Mouse (Mus musculus) frontal cortex, adult 2 months (tissue): ENCODE results near the gene Mtm1. TPM values are rescaled to one million over a fixed set of nuclear protein-coding genes. Genes with fewer than 3 reads are reported as not detected.

Experiments used
- DNase-seq, 2 experiments: peaks; one replicate each; pipeline ENCODE4 v3.0.0; 2022; ENCODE audit warnings: low spot score in 1 of 2; ENCODE audit errors: extremely low spot score in 1 of 2
- polyA plus RNA-seq: library from polyadenylated mRNA; depleted of rRNA; stranded (reverse); fragments of >200 nt; gene quantifications from 2 replicates; pipeline ENCODE4 v1.2.3, GENCODE M21; 2012; rRNA removed

Mtm1 gene
- polyA plus RNA-seq = 6.0 and 7.1 TPM in 2 replicates

DNA sequence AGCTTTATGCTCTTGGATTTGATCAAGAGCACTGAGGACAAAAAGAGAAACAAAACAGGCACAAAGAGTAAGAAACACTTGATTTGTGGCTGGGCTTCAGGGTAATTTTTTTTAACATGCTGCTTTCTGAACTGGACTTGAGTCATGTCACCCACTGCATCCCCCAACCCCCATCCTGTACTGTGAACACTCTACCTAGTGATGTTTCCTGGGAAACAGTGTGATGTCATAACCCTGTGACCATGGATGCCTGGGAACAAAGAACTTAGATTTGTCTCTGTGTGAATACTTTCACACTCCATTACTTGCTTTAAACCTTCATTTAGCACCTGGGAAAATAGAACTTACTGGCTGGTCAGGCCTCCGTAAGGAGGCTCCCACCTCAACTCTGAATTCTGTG lies at the start of gene Mtm1:
Gene Mtm1 (plus strand): TSS at position 301 of the 400 bp plus-strand sequence.
- DNase-seq = no peak

DNA sequence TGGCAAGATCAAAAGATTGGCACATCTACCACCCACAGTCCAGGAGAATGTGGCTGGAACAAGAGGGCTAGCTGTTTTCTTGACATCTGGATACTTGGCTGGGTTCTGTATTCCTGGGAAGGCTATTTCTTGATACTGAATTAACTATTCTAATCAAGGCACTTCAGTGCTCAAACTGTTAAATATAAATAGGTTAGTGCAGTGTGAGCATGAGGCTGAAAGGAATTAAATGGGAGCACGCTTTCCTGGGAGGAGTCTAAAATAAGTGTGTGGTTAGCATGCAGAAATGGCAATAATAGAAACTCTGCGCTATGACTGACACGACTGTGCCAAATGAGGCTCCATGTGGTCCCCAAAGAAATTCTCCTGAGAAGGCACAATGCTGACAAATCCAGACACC lies 29.0 kb upstream of the Mtm1 start:
- peak in 1 of 2 experiments; percentile 15 for DNase-seq

DNA sequence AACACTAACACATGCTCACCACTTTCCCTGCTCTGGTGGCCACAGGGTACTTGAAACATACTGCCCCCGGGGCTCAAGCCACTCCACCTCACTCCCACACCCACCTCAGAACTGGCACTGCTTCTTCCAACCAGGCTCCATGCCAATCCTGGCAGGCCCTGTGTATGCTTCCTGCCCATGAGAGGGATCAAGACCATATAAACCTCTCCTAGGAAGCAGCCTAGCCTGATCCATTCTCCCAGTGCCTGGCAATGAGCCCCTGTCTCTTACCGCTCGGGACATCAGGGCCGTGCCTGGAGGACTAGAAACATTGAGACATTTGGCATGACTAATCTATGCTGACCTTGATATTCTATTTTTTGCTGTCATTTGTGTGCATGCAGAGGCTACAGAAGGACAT lies 26.9 kb upstream of the Mtm1 start:
- DNase-seq = no peak

DNA sequence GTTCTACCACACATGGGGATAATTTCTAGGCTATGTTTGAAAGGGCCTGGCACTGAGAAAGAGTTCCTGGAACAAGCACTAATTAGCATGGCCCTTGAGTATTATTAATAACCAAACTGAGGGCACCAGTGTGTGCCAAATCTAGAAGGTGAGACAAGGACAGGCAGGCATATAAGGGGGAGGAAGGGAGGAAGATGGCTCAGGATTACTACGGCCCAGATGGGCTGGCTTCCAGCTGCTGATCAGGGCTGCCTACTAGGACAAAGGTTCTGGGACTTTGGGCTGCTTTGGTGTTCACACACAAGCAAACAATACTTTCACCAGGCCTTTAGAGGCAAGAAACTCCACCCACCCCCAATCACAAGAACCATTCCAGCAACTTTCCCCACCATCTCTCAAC lies 24.2 kb upstream of the Mtm1 start:
- no peak for DNase-seq

DNA sequence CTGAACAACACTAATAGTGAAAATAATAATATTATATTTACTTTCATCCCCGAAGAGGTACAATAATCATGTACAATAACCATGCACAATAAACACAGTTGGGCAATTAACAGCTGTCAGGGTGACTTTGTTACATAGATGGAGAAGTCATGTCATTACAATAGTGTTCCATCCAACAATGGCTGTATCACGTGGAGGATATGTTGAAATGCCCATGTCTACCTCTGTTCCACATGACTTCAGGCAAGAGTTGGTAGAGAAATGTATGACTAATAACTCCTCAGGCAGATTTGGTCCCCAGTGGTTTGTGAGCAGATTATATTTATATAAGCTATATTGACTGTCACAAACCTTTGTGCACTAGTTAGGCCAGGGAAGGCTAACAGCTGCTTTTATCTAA lies 5.8 kb upstream of the Mtm1 start:
- DNase-seq = no peak

DNA sequence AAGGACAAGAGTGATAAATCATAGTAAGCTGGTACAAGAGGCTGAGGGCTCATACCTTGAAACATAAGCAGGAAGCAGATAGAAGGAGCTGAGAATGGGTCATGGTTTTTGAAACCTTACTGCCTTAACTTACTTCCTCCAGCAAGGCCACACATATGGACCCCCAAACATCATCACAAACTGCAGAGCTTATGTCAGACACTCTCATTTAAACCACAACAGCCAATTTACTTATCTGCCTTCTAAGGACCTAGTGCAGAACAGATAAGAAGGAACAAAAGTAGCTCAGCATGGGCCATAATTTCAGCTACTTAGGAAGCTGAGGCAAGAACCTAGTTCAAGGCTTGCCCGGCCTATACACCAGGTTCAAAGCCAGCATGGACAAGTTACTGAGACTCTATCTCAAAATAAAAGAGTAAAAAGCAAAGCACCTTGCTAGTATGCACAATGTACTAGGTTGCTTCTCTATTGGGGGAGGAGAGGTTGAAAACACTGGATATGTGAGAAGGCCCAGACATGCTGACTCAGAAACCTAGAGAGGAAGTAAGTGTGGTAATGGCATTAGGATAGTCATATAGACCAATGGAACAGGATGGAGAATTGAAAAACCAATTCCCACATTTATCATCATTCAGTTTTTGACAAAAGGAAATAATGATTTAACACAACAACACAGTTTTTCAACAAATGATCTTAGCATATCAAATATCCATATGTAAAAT lies 4.6 kb upstream of the Mtm1 start:
- no peak for DNase-seq

DNA sequence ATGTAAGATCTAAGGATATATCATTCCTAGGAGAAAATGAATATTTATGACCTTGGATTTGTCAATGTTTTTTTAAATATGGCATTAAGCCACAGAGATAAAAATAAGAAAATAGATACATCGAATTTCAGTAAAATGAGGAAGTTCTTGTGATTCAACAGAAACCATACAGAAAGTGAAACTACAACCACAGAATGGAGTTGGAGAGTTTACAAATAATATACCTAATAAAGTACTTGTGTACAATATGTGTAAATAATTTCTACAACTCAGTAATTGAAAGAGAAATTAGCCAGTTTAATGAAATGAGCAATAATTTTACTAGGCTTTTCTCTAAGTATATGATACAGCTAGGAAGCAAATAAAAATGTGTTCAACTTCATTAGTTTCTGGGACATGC lies 4.0 kb upstream of the Mtm1 start:
- DNase-seq = no peak

DNA sequence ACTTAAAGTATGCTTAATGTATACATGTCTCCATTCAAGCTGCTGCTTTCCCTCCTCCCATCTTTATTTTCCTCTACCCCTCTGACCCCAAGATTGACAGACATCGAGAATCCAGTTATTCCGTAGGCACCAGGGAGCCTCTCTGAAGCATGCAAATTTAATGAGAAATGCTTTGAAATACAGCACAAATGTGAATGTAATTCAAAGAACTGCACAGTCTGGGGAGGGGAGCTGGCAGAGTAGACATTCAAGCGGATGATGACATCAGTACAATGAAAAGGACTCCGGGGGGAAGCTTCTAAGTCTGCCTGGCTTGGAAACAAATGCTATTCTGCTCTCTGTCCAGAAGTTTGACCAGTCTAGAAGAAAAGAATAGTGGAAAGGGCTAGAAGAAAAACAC lies 2.3 kb downstream of the Mtm1 start:
- DNase-seq = no peak

DNA sequence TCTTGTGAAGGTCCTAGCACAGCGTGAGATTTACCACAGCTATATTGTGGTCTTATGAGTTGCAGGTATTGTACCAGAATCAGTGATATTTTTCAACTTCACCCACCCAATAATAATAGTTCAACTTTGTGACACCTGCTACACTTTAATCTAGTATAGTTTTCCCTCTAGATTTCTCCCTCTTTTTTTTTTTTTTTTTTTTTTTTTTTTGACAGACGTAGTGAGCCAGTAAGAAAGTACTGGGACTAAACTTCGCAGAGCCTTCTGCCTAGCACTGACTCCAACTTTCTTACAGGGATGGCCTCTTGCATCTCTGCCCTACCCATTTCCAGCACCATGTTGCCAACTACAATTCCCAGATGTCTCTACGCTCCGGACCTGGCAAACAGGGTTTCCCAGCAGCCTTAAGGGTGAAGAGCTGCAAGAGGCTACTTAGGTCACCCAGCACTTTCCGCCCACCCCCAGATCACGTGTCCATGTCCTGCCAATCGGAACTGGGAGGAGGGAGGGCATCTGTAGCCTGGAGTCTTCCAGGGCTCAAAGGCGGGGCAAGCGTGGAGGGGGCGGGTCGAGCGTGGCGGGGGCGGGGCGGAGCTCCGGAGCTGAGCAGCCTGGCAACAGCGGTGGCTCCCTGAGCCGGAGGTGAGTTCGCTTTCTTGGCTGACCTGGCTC lies 4.0 kb downstream of the Mtm1 start:
- peak; percentile 83 to 84 for DNase-seq

DNA sequence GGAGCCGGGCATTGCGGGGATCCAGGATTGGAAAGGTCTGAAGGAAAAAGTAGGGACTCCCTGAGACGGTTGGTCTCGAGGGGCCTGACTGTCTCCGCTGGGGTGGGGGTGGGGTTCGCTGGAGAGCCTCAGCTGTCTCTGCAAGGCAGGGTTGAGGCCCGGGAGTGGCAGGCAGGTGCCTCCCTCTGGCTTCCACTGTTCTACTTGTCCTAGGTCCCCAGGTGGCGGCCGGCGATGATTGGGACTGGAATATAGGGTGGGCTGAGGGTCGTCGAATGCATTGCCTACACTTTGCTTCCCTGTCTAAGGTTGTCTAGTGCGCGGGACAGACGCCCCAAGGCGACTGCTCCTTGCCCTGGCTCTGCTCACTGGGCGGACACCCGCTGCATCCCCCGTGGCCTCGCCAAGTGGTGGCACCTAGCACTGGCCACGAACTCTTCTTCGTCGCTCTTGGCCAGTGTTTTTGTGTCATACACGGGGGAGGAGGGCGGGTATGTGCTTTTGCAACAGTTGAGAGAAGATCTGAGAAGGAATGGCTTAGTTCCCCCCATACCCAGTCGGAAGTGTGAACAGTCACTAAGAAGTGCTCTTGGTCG lies 4.6 kb downstream of the Mtm1 start:
- DNase-seq = no peak

DNA sequence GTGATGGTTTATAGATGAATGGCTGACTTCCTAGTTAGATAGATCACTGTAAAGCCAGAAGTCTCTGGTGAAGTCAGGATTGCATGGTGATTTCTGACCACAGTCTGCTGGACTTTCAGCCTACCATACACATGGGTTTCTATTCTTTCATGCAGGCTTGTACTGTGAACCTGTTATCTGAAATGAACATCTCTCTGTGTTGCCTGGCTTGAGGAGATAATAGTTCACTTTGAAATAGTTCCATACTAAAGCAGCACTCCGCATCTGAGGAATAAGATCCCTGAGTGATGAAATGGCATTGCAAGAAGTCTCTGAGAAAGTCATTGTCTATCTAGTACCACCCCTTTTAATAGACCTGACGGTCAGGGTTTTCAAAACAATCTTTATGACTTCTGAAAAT lies 6.3 kb downstream of the Mtm1 start:
- DNase-seq = no peak

DNA sequence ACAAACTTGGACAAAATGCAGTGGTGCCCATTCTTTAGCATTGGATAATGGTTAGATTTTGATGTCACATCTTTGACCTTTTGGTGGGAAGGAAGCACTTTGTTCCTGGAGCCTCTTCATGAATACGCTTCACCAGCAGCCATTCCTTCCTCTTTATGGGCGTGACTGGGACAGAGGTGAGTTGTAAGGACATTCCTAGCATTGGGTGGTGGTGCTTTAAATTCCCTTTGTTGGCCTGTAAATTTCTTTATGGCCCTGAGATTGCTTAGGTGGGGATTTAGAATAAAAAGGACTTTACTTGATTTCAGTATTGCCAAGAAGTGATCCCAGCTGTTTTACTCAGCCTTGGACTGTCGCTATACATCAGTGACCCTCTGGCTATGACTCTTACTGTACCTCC lies 8.3 kb downstream of the Mtm1 start:
- DNase-seq = no peak

DNA sequence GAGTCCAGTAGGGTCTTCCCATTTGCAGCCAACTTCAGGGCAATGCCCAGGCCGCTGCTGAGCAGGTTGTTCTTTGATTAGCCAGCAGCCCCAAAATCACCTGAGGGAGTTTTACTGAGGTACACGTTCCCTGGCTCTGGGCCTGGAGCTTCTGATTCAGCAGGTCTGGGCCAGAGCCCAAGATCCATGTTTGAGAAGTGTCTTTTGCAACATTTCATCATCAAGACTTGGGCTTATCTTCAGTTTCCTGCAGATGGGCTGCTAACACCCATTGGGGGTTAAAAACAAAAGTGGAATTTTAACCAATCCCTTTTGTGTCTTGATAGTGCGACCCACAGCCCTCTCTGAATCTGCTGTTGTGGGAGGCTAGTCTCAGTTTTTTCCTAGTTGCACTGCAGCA lies 10.3 kb downstream of the Mtm1 start:
- DNase-seq = peak in 1 of 2 experiments; percentile 13

DNA sequence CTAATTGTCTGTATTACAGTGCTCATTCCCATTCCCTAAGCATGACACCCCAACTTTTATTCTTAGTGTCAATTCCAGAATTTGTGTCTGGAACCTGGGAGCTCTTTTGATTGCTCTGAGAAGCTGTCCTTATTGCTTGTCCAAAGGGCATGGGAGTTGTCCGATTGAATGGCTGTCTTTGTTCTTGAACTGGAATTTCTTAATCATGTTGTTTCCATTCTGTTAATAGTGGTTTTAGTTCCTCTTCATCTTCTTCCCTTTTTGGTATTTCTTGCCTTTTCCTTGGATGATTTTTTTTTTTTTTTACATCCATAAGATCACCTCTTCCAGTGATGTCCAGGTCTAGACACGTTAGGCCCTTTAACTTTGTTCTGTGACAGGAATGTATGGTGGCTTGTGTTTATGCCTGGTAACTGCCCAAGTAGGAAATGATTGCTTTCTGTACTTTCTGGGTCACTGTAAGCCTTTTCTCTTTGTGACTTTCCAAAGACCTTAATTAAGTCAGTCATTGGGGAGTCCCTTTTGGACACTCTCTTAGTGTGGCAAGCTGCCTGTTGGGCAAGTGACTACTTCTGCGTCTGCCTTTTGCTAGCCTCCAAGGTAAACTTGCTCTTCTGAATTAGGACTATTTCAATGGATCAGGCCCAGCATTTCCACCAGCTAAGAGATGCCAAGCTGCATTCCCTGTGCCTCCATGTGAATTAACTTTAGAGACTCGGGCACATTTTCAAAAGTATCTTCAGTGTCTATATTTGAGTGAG lies 12.3 kb downstream of the Mtm1 start:
- no peak for DNase-seq

DNA sequence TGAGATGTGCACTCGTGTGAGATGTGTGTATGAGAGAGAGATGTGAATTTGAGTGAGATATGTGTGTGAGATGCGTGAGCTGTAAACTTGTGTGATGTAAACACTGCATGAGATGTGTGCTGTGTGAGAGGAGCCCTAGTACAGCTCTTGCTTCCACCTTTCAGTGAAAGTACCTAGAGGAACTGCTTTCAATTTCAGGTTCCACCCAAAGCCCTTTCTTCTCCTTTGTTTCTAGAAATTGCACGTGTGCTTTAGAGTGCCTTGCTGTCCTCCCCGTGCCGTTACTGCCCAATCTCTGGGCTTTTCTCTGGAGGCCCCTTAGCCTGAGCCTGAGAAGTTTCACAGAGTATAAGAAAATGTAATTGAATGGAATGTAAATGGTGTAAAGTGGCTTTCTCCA lies 16.3 kb downstream of the Mtm1 start:
- DNase-seq = no peak

DNA sequence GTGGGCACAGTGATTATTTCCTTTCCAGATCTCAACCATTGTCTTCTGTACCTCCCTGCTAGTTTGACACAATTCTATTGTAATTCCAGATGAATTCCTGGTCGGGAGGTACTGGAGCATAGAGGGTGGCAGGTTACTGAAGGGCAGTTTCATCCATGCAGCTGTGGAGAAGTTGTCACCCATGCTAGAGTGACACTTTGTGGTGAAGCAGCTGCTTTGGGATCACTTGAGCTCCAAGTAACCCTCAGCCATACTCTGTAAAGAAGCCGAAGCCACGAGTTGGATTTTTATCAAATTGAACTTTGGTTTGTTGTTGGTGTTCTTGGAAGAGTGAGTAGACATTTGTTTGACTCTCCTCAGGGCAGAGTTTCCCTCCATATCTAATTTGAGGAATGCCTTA lies 17.6 kb downstream of the Mtm1 start:
- DNase-seq = no peak

DNA sequence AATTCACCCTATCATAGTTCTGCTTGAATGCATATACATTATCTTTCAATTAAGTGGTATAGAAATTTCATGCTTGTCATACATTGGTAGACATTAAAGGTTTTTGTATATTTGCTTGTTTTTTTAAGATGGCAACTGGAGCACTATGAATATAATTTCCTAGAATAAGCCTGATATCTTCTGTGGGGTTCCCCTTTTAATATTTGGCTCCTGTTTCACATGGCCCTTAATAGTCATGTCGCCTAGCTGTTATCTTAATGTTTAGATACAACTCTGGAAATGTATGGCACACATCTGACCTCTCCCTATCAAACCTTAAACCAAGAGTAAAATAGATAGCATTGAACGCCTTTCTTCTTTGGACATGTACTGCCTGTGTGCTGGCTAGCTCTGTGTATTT lies 20.3 kb downstream of the Mtm1 start:
- DNase-seq = no peak

DNA sequence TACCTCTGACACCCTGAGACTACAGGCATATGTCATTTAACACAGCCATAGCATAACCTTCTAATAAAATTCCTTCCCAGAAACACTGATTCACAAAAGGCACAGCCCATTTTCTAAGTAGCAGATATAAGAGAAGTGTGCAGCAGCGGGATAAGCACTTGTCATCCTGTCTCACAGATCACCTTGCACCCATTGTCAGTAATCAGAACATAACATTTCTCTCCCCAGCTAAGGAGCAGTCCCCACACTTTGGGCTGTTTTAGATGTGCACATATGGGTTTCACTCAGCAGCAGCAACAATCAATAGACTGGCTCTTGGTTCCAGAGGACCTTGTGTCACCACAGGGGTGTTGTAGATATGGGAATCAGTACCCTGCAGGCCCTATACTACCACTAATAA lies 45.9 kb downstream of the Mtm1 start:
- DNase-seq = no peak

DNA sequence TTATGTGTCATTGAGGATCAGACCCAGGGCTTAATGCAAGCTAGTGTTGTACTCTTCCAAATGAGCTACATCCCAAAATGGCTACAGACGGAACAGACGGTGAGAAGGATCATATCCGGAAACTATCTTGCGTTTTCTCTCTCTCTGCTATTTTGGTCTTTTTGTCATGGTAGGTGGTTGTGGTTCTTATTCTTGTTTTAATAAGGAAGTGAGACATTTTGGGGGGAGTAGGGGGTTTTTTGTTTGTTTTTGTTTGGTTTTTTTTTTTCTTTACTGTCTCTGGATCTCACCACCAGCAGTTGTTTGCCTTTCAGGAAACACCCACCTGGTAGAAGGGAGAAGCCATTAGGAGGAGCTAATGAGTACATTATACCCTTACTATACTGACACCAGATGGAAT lies 50.3 kb downstream of the Mtm1 start:
- DNase-seq = no peak

DNA sequence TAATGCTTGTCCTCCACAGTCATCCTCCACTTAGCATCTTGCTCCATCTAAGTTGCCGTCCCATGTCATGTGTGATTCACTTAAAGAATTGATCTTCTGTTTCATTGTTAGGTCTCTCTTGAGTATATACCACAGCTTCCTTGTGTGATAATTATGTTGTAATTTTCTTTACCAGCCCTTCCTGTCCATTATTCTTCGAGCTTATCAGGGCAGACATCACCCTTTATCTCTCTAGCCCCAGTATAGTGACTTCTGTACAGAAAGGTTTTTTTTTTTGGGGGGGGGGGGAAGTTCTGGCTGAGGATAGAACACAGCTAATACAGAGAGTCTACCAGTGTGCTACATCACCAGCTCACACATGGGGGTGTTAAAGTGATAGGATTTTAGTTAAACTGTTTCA lies 53.7 kb downstream of the Mtm1 start:
- no peak for DNase-seq

DNA sequence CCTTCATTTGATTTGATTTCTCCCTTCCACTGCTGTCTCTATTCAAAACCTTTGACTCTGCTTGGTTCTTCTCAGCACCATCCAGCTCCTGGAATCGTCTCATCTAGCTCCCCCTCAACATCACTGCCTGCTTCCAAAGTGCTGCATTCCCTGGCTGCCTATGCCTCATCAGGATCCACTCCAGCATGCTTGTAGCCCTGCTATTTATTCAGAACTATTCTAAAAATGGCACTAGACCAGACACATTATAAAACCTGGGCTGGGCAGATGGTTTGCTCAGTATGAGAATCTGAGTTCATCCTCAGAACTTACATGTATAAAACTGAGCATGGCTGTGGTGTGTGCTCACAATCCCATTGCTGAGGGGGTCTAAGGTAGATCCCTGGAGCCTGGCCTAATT lies 58.4 kb downstream of the Mtm1 start:
- DNase-seq = peak; percentile 40 to 51
